Mouse (Mus musculus): Measurements from ENCODE around the gene Gm10282. TPM values are rescaled to one million over a fixed set of nuclear protein-coding genes. Genes with fewer than 3 reads are reported as not detected.

The Gm10282 gene
- polyA plus RNA-seq, 1 experiment from 2014 or later, result 36.8 TPM

DNA sequence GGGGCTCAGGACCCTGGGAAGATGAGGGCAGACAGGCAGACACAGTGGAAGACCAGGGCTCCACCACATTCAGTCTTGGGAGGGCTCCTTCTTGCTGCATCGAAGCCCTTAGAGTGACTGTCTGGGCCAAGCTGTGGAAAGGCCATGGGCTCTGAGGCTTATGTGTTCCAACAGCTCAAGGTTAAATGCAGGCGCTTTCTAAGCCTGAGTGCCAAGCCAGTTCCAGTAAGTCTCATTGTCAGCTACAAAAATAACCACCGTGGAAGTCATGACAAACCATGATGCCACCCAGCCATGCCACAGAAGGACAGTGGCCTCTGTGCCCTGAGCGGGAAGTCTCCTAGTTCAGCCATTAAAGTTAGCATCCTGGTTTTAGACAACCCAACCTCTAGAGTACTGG lies 26.6 kb upstream of the Gm10282 start:
- H3K27me3 ChIP-seq (ENCODE audit: control insufficient read depth, insufficient read depth, low read length), result no peaks in the 10 kb centered on the region
- H3K4me2 ChIP-seq (ENCODE audit: low read depth, severe bottlenecking), result no peak overlapping the region
- H3K4me3 ChIP-seq (ENCODE audit: low read depth, low read length), result no peak overlapping the region
- 89% methylated on average over 4 of the region's 4 CpGs for WGBS
- no peak for ATAC-seq (ENCODE audit: insufficient number of reproducible peaks, low FRiP score, low TSS enrichment, low read depth)
- DNase-seq (ENCODE audit: low spot score), result no peak
- H3K4me1 ChIP-seq (ENCODE audit: control insufficient read depth, insufficient read depth, low read length), result no peaks in the 10 kb centered on the region
- H3K9ac ChIP-seq (ENCODE audit: low read length), result no peak overlapping the region
- H3K36me3 ChIP-seq (ENCODE audit: control insufficient read depth, insufficient read depth, low read length), result no peaks in the 10 kb centered on the region
- H3K9me3 ChIP-seq (ENCODE audit: control insufficient read depth, low read length), result no peaks in the 10 kb centered on the region
- H3K27ac ChIP-seq (replicated peaks; ENCODE audit: low read depth, low read length), result no peak overlapping the region

DNA sequence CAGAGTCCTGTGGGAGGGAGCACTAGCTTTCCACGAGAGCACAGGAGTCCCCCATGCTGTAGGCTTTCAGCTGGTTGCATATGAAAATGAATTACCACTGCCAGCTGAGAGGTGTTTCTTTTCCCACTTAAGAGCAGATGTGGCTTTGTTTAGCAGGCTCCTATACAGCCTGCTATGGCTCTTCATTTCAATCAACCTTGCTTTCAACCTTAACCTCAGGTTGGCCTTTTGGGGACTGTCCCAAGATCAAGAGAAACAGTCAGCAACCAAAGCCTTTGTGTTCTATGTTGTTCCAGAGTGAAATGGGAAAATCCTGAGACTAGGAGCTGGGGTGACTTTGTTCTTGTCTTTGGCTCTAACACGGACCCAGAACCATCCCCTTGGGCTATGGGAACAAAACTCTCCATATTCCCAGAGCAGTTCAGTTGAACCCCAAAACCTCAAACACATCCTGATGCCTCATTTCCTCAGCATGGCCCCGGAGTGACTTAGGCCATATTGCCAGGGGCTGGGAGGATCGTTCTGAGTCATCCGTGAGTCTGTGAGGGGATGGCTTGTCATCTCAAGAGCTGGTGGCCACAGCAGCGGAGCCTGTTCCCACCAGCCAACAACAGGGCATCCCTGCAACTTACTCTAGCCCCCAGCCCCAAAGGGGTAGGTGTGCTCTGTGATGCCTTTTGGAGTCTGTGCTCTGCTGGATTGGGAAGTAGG lies 25.9 kb upstream of the Gm10282 start:
- no peak for DNase-seq (ENCODE audit: low spot score)
- H3K36me3 ChIP-seq (ENCODE audit: control insufficient read depth, insufficient read depth, low read length), result no peaks in the 10 kb centered on the region
- H3K4me1 ChIP-seq (ENCODE audit: control insufficient read depth, insufficient read depth, low read length), result no peaks in the 10 kb centered on the region
- H3K9ac ChIP-seq (ENCODE audit: low read length), result no peak overlapping the region
- H3K9me3 ChIP-seq (ENCODE audit: control insufficient read depth, low read length), result no peaks in the 10 kb centered on the region
- H3K4me2 ChIP-seq (ENCODE audit: low read depth, severe bottlenecking), result no peak overlapping the region
- no peaks in the 10 kb centered on the region for H3K27me3 ChIP-seq (ENCODE audit: control insufficient read depth, insufficient read depth, low read length)
- H3K27ac ChIP-seq (replicated peaks; ENCODE audit: low read depth, low read length), result no peak overlapping the region
- no peak overlapping the region for H3K4me3 ChIP-seq (ENCODE audit: low read depth, low read length)
- ATAC-seq (ENCODE audit: insufficient number of reproducible peaks, low FRiP score, low TSS enrichment, low read depth), result no peak
- WGBS, result 83% methylated on average over 6 of the region's 6 CpGs

DNA sequence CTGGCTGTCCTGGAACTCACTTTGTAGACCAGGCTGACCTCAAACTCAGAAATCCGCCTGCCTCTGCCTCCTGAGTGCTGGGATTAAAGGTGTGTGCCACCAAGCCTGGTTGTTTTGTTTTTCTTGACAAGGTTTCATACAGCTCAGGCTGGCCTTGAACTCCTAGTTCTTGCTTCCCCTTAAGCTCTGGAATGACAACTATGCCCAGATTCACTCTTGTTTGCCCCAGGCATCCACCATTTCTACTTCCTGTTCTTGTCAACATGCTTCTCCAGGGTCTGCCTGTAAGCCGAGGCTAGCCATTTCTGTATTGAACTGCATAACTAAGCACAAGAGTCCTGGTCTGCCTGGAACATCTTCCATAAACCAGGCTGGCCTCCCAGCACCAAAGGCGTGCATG lies 24.1 kb upstream of the Gm10282 start:
- Histone ChIP-seq H3K4me1 (ENCODE audit: control insufficient read depth, insufficient read depth, low read length) (no peaks in the 10 kb centered on the region), H3K9ac (ENCODE audit: low read length) (no peak overlapping the region), H3K27ac (replicated peaks; ENCODE audit: low read depth, low read length) (no peak overlapping the region), H3K4me3 (ENCODE audit: low read depth, low read length) (no peak overlapping the region), H3K27me3 (ENCODE audit: control insufficient read depth, insufficient read depth, low read length) (no peaks in the 10 kb centered on the region), H3K9me3 (ENCODE audit: control insufficient read depth, low read length) (no peaks in the 10 kb centered on the region), H3K36me3 (ENCODE audit: control insufficient read depth, insufficient read depth, low read length) (no peaks in the 10 kb centered on the region), H3K4me2 (ENCODE audit: low read depth, severe bottlenecking) (no peak overlapping the region)
- 92% methylated on average over 3 of the region's 3 CpGs for WGBS
- DNase-seq (ENCODE audit: low spot score) (no peak), ATAC-seq (ENCODE audit: insufficient number of reproducible peaks, low FRiP score, low TSS enrichment, low read depth) (no peak)

DNA sequence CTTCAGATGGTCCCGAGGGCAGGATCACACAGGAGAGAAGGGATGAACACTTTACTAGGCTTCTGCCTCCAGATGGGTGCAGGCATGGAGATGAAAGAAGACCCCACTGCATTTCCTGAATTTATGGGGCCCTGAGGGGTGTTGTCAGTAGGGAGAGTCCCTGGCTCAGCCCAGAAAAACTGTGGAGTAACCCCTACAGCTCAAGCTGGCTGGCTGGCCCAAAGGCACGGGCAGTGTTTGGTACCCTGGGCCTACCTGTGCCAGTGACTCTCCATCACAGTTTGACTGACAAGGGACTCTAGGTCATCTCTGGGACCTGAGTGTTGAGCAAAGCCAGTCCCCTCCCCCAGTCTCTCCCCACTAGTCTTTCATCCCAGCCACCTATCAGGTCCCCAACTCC lies 19.6 kb upstream of the Gm10282 start:
- WGBS, result 80% methylated on average over 2 of the region's 2 CpGs

DNA sequence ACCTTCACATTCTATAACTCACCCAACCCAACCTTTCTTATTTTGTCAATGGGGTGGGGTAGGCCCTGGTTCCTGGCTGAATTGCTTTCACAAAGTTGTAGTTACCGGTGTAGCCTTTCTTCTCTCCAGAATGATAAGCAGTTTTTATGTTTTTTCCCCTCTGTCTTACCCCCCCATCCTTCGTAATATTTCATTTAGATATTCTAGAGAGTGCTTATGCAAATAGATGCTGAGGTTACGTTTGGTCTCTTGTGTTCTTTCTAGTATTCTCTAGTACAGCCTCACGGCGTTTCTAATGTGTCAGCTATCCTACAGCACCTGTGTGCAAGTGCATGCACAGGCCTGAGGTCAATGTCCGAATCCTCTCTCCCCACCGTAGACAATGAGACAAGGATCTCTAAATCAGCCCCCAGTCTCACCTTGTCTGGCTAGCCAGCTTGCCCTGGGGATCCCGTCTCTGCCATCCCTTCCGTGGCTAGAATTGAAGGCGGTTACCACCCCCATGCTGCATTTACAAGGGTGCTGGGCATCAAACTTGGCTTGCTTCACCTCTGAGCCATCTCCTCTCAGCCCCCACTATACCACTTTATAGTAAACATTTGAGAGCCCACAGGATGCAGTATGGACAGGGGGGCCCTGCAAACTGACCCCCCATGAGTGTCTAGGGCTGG lies 19.1 kb upstream of the Gm10282 start:
- no peak overlapping the region for H3K27ac ChIP-seq (replicated peaks; ENCODE audit: low read depth, low read length)
- no peak for DNase-seq (ENCODE audit: low spot score)
- WGBS, result 83% methylated on average over 10 of the region's 10 CpGs
- H3K4me3 ChIP-seq (ENCODE audit: low read depth, low read length), result no peak overlapping the region
- H3K36me3 ChIP-seq (ENCODE audit: control insufficient read depth, insufficient read depth, low read length), result no peaks in the 10 kb centered on the region
- H3K9ac ChIP-seq (ENCODE audit: low read length), result no peak overlapping the region
- H3K9me3 ChIP-seq (ENCODE audit: control insufficient read depth, low read length), result no peaks in the 10 kb centered on the region
- H3K4me1 ChIP-seq (ENCODE audit: control insufficient read depth, insufficient read depth, low read length), result 0 out of 2 replicates have a peak, but pooled peaks cover 3% of the 10 kb centered on the region
- ATAC-seq (ENCODE audit: insufficient number of reproducible peaks, low FRiP score, low TSS enrichment, low read depth), result no peak
- peaks cover 35% of the 10 kb centered on the region for H3K27me3 ChIP-seq (ENCODE audit: control insufficient read depth, insufficient read depth, low read length)
- H3K4me2 ChIP-seq (ENCODE audit: low read depth, severe bottlenecking), result no peak overlapping the region

More for the DNA sequence above, 19.6 kb upstream of the Gm10282 start:
- Histone ChIP-seq H3K9me3 (ENCODE audit: control insufficient read depth, low read length) (no peaks in the 10 kb centered on the region), H3K36me3 (ENCODE audit: control insufficient read depth, insufficient read depth, low read length) (no peaks in the 10 kb centered on the region), H3K27ac (replicated peaks; ENCODE audit: low read depth, low read length) (no peak overlapping the region), H3K4me3 (ENCODE audit: low read depth, low read length) (no peak overlapping the region), H3K4me1 (ENCODE audit: control insufficient read depth, insufficient read depth, low read length) (0 out of 2 replicates have a peak, but pooled peaks cover 3% of the 10 kb centered on the region), H3K9ac (ENCODE audit: low read length) (no peak overlapping the region), H3K4me2 (ENCODE audit: low read depth, severe bottlenecking) (no peak overlapping the region), H3K27me3 (ENCODE audit: control insufficient read depth, insufficient read depth, low read length) (peaks cover 30% of the 10 kb centered on the region)
- DNase-seq (ENCODE audit: low spot score) (no peak), ATAC-seq (ENCODE audit: insufficient number of reproducible peaks, low FRiP score, low TSS enrichment, low read depth) (no peak)

DNA sequence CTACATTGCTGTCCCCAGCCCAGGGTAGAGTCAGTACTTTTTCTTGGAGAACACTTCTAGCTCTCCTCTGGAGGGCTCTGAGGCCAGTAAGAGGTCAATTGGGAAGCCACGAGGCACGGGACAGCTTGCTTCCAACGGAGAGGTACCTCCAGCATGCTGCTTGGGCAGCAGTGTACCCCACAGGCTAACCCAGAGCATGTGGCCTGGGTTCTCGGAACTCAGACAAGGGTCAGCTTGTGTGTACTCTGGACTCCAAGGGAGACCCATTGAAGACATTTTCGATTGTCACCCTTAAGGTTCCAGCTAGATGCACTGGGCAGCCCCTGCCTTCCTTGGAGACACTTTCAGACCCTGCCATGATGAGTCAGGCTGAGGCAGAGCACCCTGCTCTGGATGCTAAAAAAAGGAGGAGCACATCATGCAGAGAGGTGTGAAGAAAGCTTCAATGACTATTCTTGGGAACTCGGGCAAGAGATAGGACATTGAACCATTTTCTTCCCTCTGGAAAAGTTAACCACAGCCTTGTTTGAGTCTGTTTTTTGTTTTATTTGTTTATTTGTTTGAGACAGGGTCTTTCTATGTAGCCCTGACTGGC lies 18.2 kb upstream of the Gm10282 start:
- Histone ChIP-seq H3K4me1 (ENCODE audit: control insufficient read depth, insufficient read depth, low read length) (peaks cover 3% of the 10 kb centered on the region; the same call in 1 of the 2 replicates), H3K4me2 (ENCODE audit: low read depth, severe bottlenecking) (no peak overlapping the region), H3K4me3 (ENCODE audit: low read depth, low read length) (no peak overlapping the region), H3K36me3 (ENCODE audit: control insufficient read depth, insufficient read depth, low read length) (no peaks in the 10 kb centered on the region), H3K9me3 (ENCODE audit: control insufficient read depth, low read length) (no peaks in the 10 kb centered on the region), H3K9ac (ENCODE audit: low read length) (no peak overlapping the region), H3K27ac (replicated peaks; ENCODE audit: low read depth, low read length) (no peak overlapping the region), H3K27me3 (ENCODE audit: control insufficient read depth, insufficient read depth, low read length) (peaks cover 39% of the 10 kb centered on the region)
- DNase-seq (ENCODE audit: low spot score) (no peak), ATAC-seq (ENCODE audit: insufficient number of reproducible peaks, low FRiP score, low TSS enrichment, low read depth) (no peak)
- WGBS, result 69% methylated on average over 6 of the region's 6 CpGs

DNA sequence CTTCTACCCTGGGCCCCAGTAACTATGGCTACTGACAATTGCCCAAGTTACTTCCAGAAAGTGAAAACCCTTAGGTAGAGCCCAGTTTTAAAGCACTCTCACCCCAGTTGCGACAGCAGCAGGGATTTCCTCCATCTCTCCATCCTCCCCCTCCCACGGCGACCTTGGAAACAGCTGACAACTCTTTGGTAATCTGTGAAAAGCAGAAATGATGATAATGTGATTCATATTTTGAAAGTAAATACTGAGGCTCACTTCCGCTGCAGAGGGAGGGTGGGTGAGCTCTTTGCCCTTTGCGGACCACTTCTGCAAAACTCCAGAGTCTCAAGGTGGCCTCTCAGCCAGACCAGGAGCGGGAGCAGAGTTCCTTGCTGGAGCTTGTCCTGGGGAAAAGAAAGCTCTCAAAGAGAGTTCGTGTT lies 17.4 kb upstream of the Gm10282 start:
- Histone ChIP-seq H3K9ac (ENCODE audit: low read length) (no peak overlapping the region), H3K27ac (replicated peaks; ENCODE audit: low read depth, low read length) (no peak overlapping the region), H3K9me3 (ENCODE audit: control insufficient read depth, low read length) (no peaks in the 10 kb centered on the region), H3K4me3 (ENCODE audit: low read depth, low read length) (no peak overlapping the region), H3K4me1 (ENCODE audit: control insufficient read depth, insufficient read depth, low read length) (peaks cover 3% of the 10 kb centered on the region; the same call in 1 of the 2 replicates), H3K4me2 (ENCODE audit: low read depth, severe bottlenecking) (no peak overlapping the region), H3K27me3 (ENCODE audit: control insufficient read depth, insufficient read depth, low read length) (peaks cover 39% of the 10 kb centered on the region), H3K36me3 (ENCODE audit: control insufficient read depth, insufficient read depth, low read length) (no peaks in the 10 kb centered on the region)
- no peak for ATAC-seq (ENCODE audit: insufficient number of reproducible peaks, low FRiP score, low TSS enrichment, low read depth)
- no peak for DNase-seq (ENCODE audit: low spot score)
- 78% methylated on average over 7 of the region's 7 CpGs for WGBS

DNA sequence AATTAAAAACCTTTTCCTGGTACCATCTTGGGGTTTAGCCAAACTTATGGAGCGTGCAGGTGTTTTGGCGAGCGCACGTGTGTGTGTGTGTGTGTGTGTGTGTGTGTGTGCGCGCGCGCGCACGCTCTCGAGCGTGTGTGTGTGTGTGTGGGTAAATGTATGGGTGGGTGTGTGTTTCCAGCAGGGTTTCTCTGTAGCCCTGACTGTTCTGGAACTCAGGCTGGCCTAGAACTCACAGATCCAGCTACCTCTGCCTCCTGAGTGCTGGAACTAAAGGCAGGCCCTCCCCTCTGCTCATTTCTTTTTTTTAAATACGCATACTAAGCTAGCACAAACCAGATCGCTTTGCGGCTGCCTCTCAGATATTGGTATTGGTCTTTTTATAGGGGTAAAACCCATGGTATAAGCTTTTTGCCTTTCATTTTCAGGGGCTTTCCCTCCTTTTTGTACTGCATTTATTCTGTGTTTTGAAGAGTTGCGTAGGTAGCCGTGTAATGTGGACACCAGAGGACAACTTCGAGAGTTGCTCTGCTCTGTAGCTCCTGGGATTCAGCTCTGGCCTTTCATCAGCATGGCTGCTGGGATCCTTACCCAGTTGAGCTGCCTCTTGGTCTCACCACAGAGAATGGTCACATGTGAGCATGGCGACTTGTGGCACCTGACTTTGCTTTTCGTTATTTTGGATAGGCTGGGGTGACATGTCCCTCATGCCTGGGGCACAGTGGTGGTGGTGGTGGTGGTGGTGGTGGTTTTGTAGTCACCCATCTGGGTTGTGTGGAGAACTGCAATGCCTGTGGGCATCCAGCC lies 16.8 kb upstream of the Gm10282 start:
- no peak overlapping the region for H3K4me3 ChIP-seq (ENCODE audit: low read depth, low read length)

More for the DNA sequence above, 16.8 kb upstream of the Gm10282 start:
- no peaks in the 10 kb centered on the region for H3K9me3 ChIP-seq (ENCODE audit: control insufficient read depth, low read length)
- ATAC-seq (ENCODE audit: insufficient number of reproducible peaks, low FRiP score, low TSS enrichment, low read depth), result no peak
- H3K27ac ChIP-seq (replicated peaks; ENCODE audit: low read depth, low read length), result no peak overlapping the region
- WGBS, result 92% methylated on average over 20 of the region's 20 CpGs
- H3K9ac ChIP-seq (ENCODE audit: low read length), result no peak overlapping the region
- no peak overlapping the region for H3K4me2 ChIP-seq (ENCODE audit: low read depth, severe bottlenecking)
- H3K27me3 ChIP-seq (ENCODE audit: control insufficient read depth, insufficient read depth, low read length), result peaks cover 39% of the 10 kb centered on the region
- H3K36me3 ChIP-seq (ENCODE audit: control insufficient read depth, insufficient read depth, low read length), result no peaks in the 10 kb centered on the region
- DNase-seq (ENCODE audit: low spot score), result no peak
- peaks cover 3% of the 10 kb centered on the region; the same call in 1 of the 2 replicates for H3K4me1 ChIP-seq (ENCODE audit: control insufficient read depth, insufficient read depth, low read length)
